ENCODE assay signal across 23 mouse cellular contexts in the genomic region with DNA sequence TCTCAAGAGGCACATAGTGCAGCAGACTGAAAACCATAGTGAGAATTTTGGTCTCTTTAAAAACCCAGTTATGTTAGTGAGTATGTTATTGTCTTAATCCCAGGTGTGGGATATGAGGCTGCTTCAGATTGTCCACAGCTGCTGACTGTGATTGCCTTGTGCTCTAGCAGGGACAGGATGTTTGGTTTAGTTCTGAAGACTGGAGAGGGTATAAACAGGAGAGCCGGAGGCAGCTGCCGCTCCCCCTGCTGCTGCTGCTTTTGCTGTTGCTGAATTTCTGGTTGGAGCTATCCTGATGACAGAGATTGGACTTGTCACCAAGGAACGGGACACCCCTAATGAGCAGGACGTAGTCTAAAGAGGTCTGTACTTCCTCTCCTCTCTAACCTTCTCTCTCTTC. TPM values are rescaled to one million over a fixed set of nuclear protein-coding genes. Genes with fewer than 3 reads are reported as not detected.
DNase-seq lines count a peak whose midpoint lies in the region; ATAC-seq and TF ChIP-seq lines count a peak whose summit lies in the region.
"Had no signal": no experiment of that assay in that cellular context is flagged by ENCODE, and none has a peak within 500 bp of the region (broad histone marks: within the 10 kb centered on the region; RNA-seq: fewer than 3 reads in every experiment).

No protein-coding gene starts in this region.

- 0 out of 2 replicates have a peak, but pooled peaks have one; percentile 16 for TF ChIP-seq EP300 in lung, postnatal 0 days (IDR thresholded peaks at IDR 0.05)
- TF ChIP-seq EP300 in stomach, postnatal 0 days (optimal IDR thresholded peaks at IDR 0.05): no peak

- ATAC-seq in lung, embryonic 14.5 days (ENCODE audit: insufficient read depth): no peak
- peak; percentile 62 for ATAC-seq in lung, postnatal 0 days
- ATAC-seq in stomach, embryonic 14.5 days (ENCODE audit: insufficient number of reproducible peaks, insufficient read depth, low FRiP score, low read depth): no peak
- ATAC-seq in stomach, postnatal 0 days (ENCODE audit: low FRiP score, low TSS enrichment): no peak
- ATAC-seq in intestine, embryonic 16.5 days: no peak
- ATAC-seq: forebrain, embryonic 13.5 days; forebrain, embryonic 15.5 days had no signal

- H3K27ac ChIP-seq in lung, embryonic 14.5 days (ENCODE audit: low read depth): no peak overlapping the region; the same call in 1 of the 2 replicates
- H3K27ac ChIP-seq in lung, postnatal 0 days (ENCODE audit: low read length): no peak overlapping the region
- peak overlapping the region; percentile 17; the same call in 1 of the 2 replicates for H3K27ac ChIP-seq in stomach, embryonic 14.5 days (ENCODE audit: low read length)
- no peak overlapping the region for H3K27ac ChIP-seq in stomach, postnatal 0 days (replicated peaks)
- H3K27ac ChIP-seq in intestine, embryonic 16.5 days (ENCODE audit: low read length): peak overlapping the region; percentile 17; the same call in 1 of the 2 replicates
- H3K27ac ChIP-seq: embryonic facial prominence, embryonic 10.5 days; embryonic facial prominence, embryonic 12.5 days; forebrain, embryonic 13.5 days; forebrain, embryonic 15.5 days had no signal

- H3K4me3 ChIP-seq in lung, embryonic 14.5 days (ENCODE audit: low read depth, low read length): no peak overlapping the region
- H3K4me3 ChIP-seq in lung, postnatal 0 days (ENCODE audit: low read depth, low read length): no peak overlapping the region
- no peak overlapping the region for H3K4me3 ChIP-seq in stomach, embryonic 14.5 days (ENCODE audit: low read depth, low read length)
- no peak overlapping the region for H3K4me3 ChIP-seq in stomach, postnatal 0 days (ENCODE audit: low read depth, low read length)
- no peak overlapping the region for H3K4me3 ChIP-seq in intestine, embryonic 16.5 days (ENCODE audit: low read length)
- H3K4me3 ChIP-seq: embryonic facial prominence, embryonic 10.5 days; embryonic facial prominence, embryonic 12.5 days; forebrain, embryonic 13.5 days; forebrain, embryonic 15.5 days had no signal

- H3K36me3 ChIP-seq in lung, embryonic 14.5 days (ENCODE audit: insufficient read depth): no peaks in the 10 kb centered on the region
- H3K36me3 ChIP-seq in lung, postnatal 0 days (ENCODE audit: insufficient read depth, low read length): no peaks in the 10 kb centered on the region
- no peaks in the 10 kb centered on the region for H3K36me3 ChIP-seq in stomach, embryonic 14.5 days (ENCODE audit: control insufficient read depth, insufficient read depth, low read length)
- H3K36me3 ChIP-seq in stomach, postnatal 0 days (ENCODE audit: control insufficient read depth, insufficient read depth, low read length): no peaks in the 10 kb centered on the region
- H3K36me3 ChIP-seq in intestine, embryonic 16.5 days (ENCODE audit: control insufficient read depth, insufficient read depth, low read length): no peaks in the 10 kb centered on the region
- H3K36me3 ChIP-seq: embryonic facial prominence, embryonic 10.5 days; embryonic facial prominence, embryonic 12.5 days; forebrain, embryonic 15.5 days had no signal

- TF ChIP-seq CTCF in lung, embryonic 14.5 days (IDR thresholded peaks at IDR 0.05; ENCODE audit: low read depth): no peak
- no peak for TF ChIP-seq CTCF in lung, postnatal 0 days (IDR thresholded peaks at IDR 0.05)
- no peak for TF ChIP-seq CTCF in stomach, postnatal 0 days (IDR thresholded peaks at IDR 0.05; ENCODE audit: low read depth)

- H3K27me3 ChIP-seq in lung, embryonic 14.5 days (ENCODE audit: insufficient read depth, low read length): no peaks in the 10 kb centered on the region
- H3K27me3 ChIP-seq in lung, postnatal 0 days (replicated peaks; ENCODE audit: insufficient read depth, low read length): no peaks in the 10 kb centered on the region
- no peaks in the 10 kb centered on the region for H3K27me3 ChIP-seq in stomach, embryonic 14.5 days (ENCODE audit: control insufficient read depth, insufficient read depth, low read length)
- H3K27me3 ChIP-seq in stomach, postnatal 0 days (ENCODE audit: control insufficient read depth, insufficient read depth, low read length): no peaks in the 10 kb centered on the region
- H3K27me3 ChIP-seq in intestine, embryonic 16.5 days (replicated peaks; ENCODE audit: control insufficient read depth, insufficient read depth, low read length): no peaks in the 10 kb centered on the region
- H3K27me3 ChIP-seq: embryonic facial prominence, embryonic 12.5 days; forebrain, embryonic 13.5 days; forebrain, embryonic 15.5 days had no signal

- DNase-seq in lung, embryonic 14.5 days: peak; percentile 47
- DNase-seq in lung, postnatal 36 days: no peak
- DNase-seq in lung, postnatal 0 days (ENCODE audit: low spot score): no peak
- no peak for DNase-seq in lung, adult 18-20 months
- no peak for DNase-seq in stomach, postnatal 0 days (ENCODE audit: low spot score)
- DNase-seq in cerebellum, postnatal 4 days (ENCODE audit: low spot score in 2 of 2): no peak
- DNase-seq: adrenal gland, adult 2 months; adrenal gland, postnatal 10 days; adrenal gland, postnatal 25 days; cerebellum, adult 11 months; cerebellum, adult 18-20 months; cerebellum, adult 8-10 months; cerebellum, adult 9-11 months; cerebellum, postnatal 14 days; cerebellum, postnatal 36 days had no signal

- no peak overlapping the region for H3K9ac ChIP-seq in lung, embryonic 14.5 days
- H3K9ac ChIP-seq in lung, postnatal 0 days (replicated peaks; ENCODE audit: low read depth): no peak overlapping the region
- H3K9ac ChIP-seq in stomach, embryonic 14.5 days (replicated peaks; ENCODE audit: low read depth, low read length): no peak overlapping the region
- H3K9ac ChIP-seq in stomach, postnatal 0 days (ENCODE audit: low read length): no peak overlapping the region
- H3K9ac ChIP-seq in intestine, embryonic 16.5 days (ENCODE audit: low read depth, low read length): no peak overlapping the region
- H3K9ac ChIP-seq: embryonic facial prominence, embryonic 12.5 days; forebrain, embryonic 13.5 days; forebrain, embryonic 15.5 days had no signal

- no peak overlapping the region for H3K4me2 ChIP-seq in lung, embryonic 14.5 days
- H3K4me2 ChIP-seq in lung, postnatal 0 days (replicated peaks; ENCODE audit: low read depth, low read length): no peak overlapping the region
- H3K4me2 ChIP-seq in stomach, embryonic 14.5 days (replicated peaks; ENCODE audit: low read depth, low read length): no peak overlapping the region
- H3K4me2 ChIP-seq in stomach, postnatal 0 days (replicated peaks; ENCODE audit: low read depth): no peak overlapping the region
- H3K4me2 ChIP-seq in intestine, embryonic 16.5 days (ENCODE audit: low read depth, low read length): no peak overlapping the region
- H3K4me2 ChIP-seq: embryonic facial prominence, embryonic 12.5 days; forebrain, embryonic 13.5 days; forebrain, embryonic 15.5 days had no signal

- H3K4me1 ChIP-seq in lung, embryonic 14.5 days (ENCODE audit: insufficient read depth): no peaks in the 10 kb centered on the region
- H3K4me1 ChIP-seq in lung, postnatal 0 days (ENCODE audit: insufficient read depth, low read depth, low read length): no peaks in the 10 kb centered on the region
- no peaks in the 10 kb centered on the region for H3K4me1 ChIP-seq in stomach, embryonic 14.5 days (ENCODE audit: control insufficient read depth, insufficient read depth, low read length)
- H3K4me1 ChIP-seq in stomach, postnatal 0 days (replicated peaks; ENCODE audit: control insufficient read depth, insufficient read depth): no peaks in the 10 kb centered on the region
- no peaks in the 10 kb centered on the region for H3K4me1 ChIP-seq in intestine, embryonic 16.5 days (ENCODE audit: control insufficient read depth, insufficient read depth, low read length)
- H3K4me1 ChIP-seq: embryonic facial prominence, embryonic 12.5 days had no signal

- no peaks in the 10 kb centered on the region for H3K9me3 ChIP-seq in lung, embryonic 14.5 days (ENCODE audit: low read depth, low read length)
- no peaks in the 10 kb centered on the region for H3K9me3 ChIP-seq in lung, postnatal 0 days (ENCODE audit: low read length)
- H3K9me3 ChIP-seq in stomach, embryonic 14.5 days (ENCODE audit: control insufficient read depth, low read depth, low read length): no peaks in the 10 kb centered on the region
- no peaks in the 10 kb centered on the region for H3K9me3 ChIP-seq in stomach, postnatal 0 days (ENCODE audit: control insufficient read depth, low read length)
- no peaks in the 10 kb centered on the region for H3K9me3 ChIP-seq in intestine, embryonic 16.5 days (ENCODE audit: control insufficient read depth, low read length)
- H3K9me3 ChIP-seq: embryonic facial prominence, embryonic 12.5 days; forebrain, embryonic 15.5 days had no signal

- WGBS in lung, embryonic 14.5 days: 30% methylated on average over 4 of the region's 4 CpGs
- WGBS in lung, postnatal 0 days: 43% methylated on average over 4 of the region's 4 CpGs
- WGBS in stomach, embryonic 14.5 days: 54% methylated on average over 4 of the region's 4 CpGs
- WGBS in stomach, postnatal 0 days: 40% methylated on average over 4 of the region's 4 CpGs
- 58% methylated on average over 4 of the region's 4 CpGs for WGBS in intestine, embryonic 16.5 days

RNA-seq across cellular contexts. Expression of gene Fcnb, which starts 36.6 kb away (rescaled TPM):
- polyA plus RNA-seq in lung, embryonic 14.5 days (2014; fragmentation: Nextera tagmentation; extraction: Ambion mirVana): 0.30 TPM in 1 of 2 replicates, not detected in the other
- 0.50 and 1.1 TPM in 2 replicates for polyA plus RNA-seq in lung, postnatal 0 days (2015; fragmentation: Nextera tagmentation; extraction: Ambion mirVana)
- 0.71 and 0.87 TPM in 2 replicates for polyA plus RNA-seq in stomach, embryonic 14.5 days (2014; fragmentation: Nextera tagmentation; extraction: Ambion mirVana)
- 0.13 and 0.41 TPM in 2 replicates for polyA plus RNA-seq in stomach, postnatal 0 days (2015; fragmentation: Nextera tagmentation; extraction: Ambion mirVana)
- 0.42 and 1.0 TPM in 2 replicates for polyA plus RNA-seq in intestine, embryonic 16.5 days (2015; fragmentation: Nextera tagmentation; extraction: Ambion mirVana)
- polyA plus RNA-seq: adrenal gland, adult 2 months; C2C12; cortical plate, adult 2 months; embryonic facial prominence, embryonic 10.5 days; embryonic facial prominence, embryonic 12.5 days; forebrain, embryonic 13.5 days had no signal

Comparison
In these comparisons a context has a peak if more than half of its experiments do, and no peak if none do; other contexts are left out.
1. H3K27ac ChIP-seq: peak in stomach, embryonic 14.5 days (single experiment) and intestine, embryonic 16.5 days (single experiment); none in lung, embryonic 14.5 days (single experiment), lung, postnatal 0 days (single experiment) and stomach, postnatal 0 days (single experiment).